Mouse (Mus musculus) midbrain, embryonic 10.5 days (tissue): Measurements from ENCODE around the gene Ipmk. TPM values are rescaled to one million over a fixed set of nuclear protein-coding genes. Genes with fewer than 3 reads are reported as not detected.

Experiments used
- DNase-seq: peaks from one replicate; pipeline ENCODE4 v3.0.0-alpha.2; 2017; ENCODE audit warnings: low spot score
- H3K27ac ChIP-seq: fragments of 300-500 bp; sonication (generic); replicated peaks from 2 replicates; pipeline ENCODE4 v1.5.1; 2016; ENCODE audit warnings: mild to moderate bottlenecking
- H3K27me3 ChIP-seq: fragments of 300-500 bp; sonication (generic); 2 replicates; pipeline ENCODE4 v1.6.1; 2016; ENCODE audit warnings: low read depth, mild to moderate bottlenecking; ENCODE audit not compliant: poor library complexity, severe bottlenecking
- H3K36me3 ChIP-seq: fragments of 300-500 bp; sonication (generic); 2 replicates; pipeline ENCODE4 v1.6.1; 2016; ENCODE audit warnings: mild to moderate bottlenecking, moderate library complexity
- H3K4me1 ChIP-seq: fragments of 300-500 bp; sonication (generic); 2 replicates; pipeline ENCODE4 v1.6.1; 2016
- H3K4me3 ChIP-seq: fragments of 300-500 bp; sonication (generic); 2 replicates; pipeline ENCODE4 v1.5.1; 2016; ENCODE audit warnings: mild to moderate bottlenecking, moderate library complexity
- H3K9me3 ChIP-seq: fragments of 300-500 bp; sonication (generic); replicated peaks from 2 replicates; pipeline ENCODE4 v1.6.1; 2016; ENCODE audit warnings: mild to moderate bottlenecking
- WGBS: fragments of 180-500 bp; shearing (Covaris S2); methylation state at CpG from one replicate; pipeline ENCODE4 v1.1.7; 2016; 5-methylcytosine and 5-hydroxymethylcytosine counted together
- polyA plus RNA-seq: library from polyadenylated mRNA; unstranded; fragments of >200 nt; fragmentation: Nextera tagmentation; extraction: Ambion mirVana; gene quantifications from 2 replicates; pipeline ENCODE4 v1.2.1, GENCODE M21; 2016

Gene Ipmk
- polyA plus RNA-seq, 1 experiment from 2014 or later, result 20.2 TPM

DNA sequence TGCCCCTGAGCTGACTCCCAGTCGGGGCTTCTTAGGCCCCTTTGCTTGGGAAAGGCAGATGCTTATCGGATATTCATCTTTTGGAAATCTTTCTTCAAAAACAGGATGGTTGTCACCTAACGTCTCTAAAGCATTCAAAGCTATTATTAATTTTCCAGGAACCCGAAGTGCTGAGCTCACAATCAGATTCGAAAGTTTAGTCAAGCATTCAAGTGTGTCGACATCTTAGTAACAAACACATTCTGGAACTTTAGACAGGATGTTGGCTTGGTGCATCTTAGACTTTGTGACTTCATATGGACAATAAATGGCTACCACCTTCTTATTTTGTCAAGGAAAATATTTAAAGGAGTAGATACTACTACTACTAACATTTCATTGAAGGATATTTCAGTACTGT, 19.2 kb upstream of the Ipmk start:
- 88% methylated on average over 6 of the region's 6 CpGs for WGBS
- H3K4me1 ChIP-seq, result no peaks in the 10 kb centered on the region
- H3K27ac ChIP-seq, result no peak overlapping the region
- no peak overlapping the region for H3K4me3 ChIP-seq
- DNase-seq, result no peak
- H3K27me3 ChIP-seq, result no peaks in the 10 kb centered on the region
- H3K9me3 ChIP-seq, result no peaks in the 10 kb centered on the region
- H3K36me3 ChIP-seq, result peaks cover 45% of the 10 kb centered on the region

DNA sequence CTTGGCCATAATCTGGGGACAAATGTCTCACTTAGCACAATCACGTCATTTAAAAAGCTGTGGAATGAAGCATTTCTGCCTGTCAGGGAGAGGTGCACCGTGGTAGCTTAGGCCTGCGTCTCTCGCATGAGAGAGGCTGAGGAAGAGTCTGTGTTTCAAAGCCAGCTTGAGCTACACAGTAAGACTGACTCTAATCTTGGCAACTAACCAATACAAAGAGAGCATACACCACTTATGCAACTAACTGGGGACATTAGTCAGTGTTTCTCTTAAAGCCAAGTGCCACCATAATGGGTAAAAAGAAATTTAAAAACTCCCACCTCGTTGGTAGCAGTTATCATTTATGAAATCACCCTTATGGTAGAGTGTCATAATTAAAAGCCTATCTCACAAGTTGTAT, 18.7 kb upstream of the Ipmk start:
- 93% methylated on average over 5 of the region's 5 CpGs for WGBS
- Histone ChIP-seq H3K27me3 (no peaks in the 10 kb centered on the region), H3K27ac (no peak overlapping the region), H3K36me3 (peaks cover 50% of the 10 kb centered on the region), H3K9me3 (no peaks in the 10 kb centered on the region), H3K4me1 (no peaks in the 10 kb centered on the region), H3K4me3 (no peak overlapping the region)
- DNase-seq, result no peak

- Histone ChIP-seq H3K9me3 (no peaks in the 10 kb centered on the region), H3K36me3 (peaks cover 54% of the 10 kb centered on the region), H3K27ac (no peak overlapping the region), H3K27me3 (no peaks in the 10 kb centered on the region), H3K4me1 (no peaks in the 10 kb centered on the region), H3K4me3 (no peak overlapping the region)
- 92% methylated on average over 6 of the region's 6 CpGs for WGBS
- DNase-seq, result no peak
Observed at GRCm38 (mm10) chr10:71329295-71329694, 18.3 kb upstream of the Ipmk start.

DNA sequence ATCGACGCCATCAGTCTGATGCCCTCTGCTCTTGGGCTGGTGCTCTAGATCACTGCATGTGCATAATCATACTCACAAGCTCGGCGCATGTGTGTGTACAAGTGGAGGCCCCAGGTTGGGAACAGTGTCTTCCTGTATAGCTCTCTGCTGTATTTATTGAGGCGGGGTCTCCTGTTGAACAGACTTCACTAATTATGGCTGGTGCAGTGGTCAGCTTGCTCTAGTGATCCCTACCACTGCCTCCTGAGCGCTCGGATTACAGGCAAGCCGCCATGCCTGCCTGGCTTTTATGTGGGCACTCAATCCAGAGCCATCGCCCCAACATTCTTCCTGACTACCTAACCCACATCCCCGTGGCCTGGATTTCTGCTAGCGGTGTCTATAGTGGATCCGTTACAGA, 17.5 kb upstream of the Ipmk start:
- DNase-seq, result no peak
- Histone ChIP-seq H3K27ac (no peak overlapping the region), H3K36me3 (peaks cover 62% of the 10 kb centered on the region), H3K27me3 (no peaks in the 10 kb centered on the region), H3K9me3 (no peaks in the 10 kb centered on the region), H3K4me3 (no peak overlapping the region), H3K4me1 (no peaks in the 10 kb centered on the region)
- WGBS, result 96% methylated on average over 12 of the region's 12 CpGs

GRCm38 (mm10) chr10:71331908-71332307, 15.7 kb upstream of the Ipmk start:
- no peak for DNase-seq
- 96% methylated on average over 7 of the region's 7 CpGs for WGBS
- Histone ChIP-seq H3K27ac (no peak overlapping the region), H3K9me3 (no peaks in the 10 kb centered on the region), H3K4me1 (no peaks in the 10 kb centered on the region), H3K27me3 (no peaks in the 10 kb centered on the region), H3K36me3 (peaks cover 75% of the 10 kb centered on the region), H3K4me3 (no peak overlapping the region)

DNA sequence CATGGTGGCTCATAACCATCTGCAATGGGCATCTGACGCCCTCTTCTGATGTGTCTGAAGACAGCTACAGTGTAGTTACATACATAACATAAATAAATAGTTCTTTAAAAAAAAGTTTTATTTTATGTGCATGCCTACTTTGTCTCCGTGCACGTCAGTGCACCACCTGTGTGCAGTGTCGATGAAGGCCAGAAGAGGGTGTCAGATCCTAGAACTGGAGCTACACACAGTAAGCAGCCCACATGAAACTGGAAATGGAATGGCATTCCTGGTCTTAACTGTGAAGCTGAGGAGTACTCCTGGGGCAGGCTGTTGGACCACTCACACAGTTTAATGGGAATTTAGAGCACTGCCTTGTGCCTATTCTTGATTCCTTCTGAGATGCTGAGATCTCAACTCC, 15.2 kb upstream of the Ipmk start:
- no peaks in the 10 kb centered on the region for H3K4me1 ChIP-seq
- no peak overlapping the region for H3K27ac ChIP-seq
- H3K36me3 ChIP-seq, result peaks cover 75% of the 10 kb centered on the region
- WGBS, result 86% methylated on average over 4 of the region's 4 CpGs
- H3K27me3 ChIP-seq, result no peaks in the 10 kb centered on the region
- no peaks in the 10 kb centered on the region for H3K9me3 ChIP-seq
- H3K4me3 ChIP-seq, result no peak overlapping the region
- no peak for DNase-seq

- H3K4me1 ChIP-seq, result no peaks in the 10 kb centered on the region
- H3K36me3 ChIP-seq, result peaks cover 75% of the 10 kb centered on the region
- no peak overlapping the region for H3K27ac ChIP-seq
- H3K4me3 ChIP-seq, result no peak overlapping the region
- no peaks in the 10 kb centered on the region for H3K9me3 ChIP-seq
- no peaks in the 10 kb centered on the region for H3K27me3 ChIP-seq
- WGBS, result 95% methylated on average over 9 of the region's 9 CpGs
- DNase-seq, result no peak
Observed at GRCm38 (mm10) chr10:71332859-71333258, 14.7 kb upstream of the Ipmk start.

DNA sequence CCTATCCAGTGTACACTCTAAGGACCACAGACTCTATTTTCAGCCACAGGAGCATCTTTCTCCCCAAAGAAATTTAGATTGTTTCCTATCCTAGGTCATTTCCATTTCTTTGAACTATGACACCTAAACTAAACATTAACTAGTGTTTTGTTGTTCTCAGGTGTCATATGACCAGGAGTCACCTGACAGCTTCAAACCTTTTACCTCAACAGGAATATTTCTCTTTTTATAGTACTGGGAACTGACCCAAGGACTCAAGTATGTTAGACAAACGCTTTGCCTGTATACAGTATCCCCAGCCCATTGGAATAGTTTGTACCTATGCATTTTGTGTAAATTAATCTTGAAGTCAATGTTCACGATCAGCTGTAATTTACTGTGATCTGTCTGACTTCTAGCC, 9.8 kb upstream of the Ipmk start:
- DNase-seq, result no peak
- Histone ChIP-seq H3K27me3 (no peaks in the 10 kb centered on the region), H3K4me3 (no peak overlapping the region), H3K36me3 (peaks cover 37% of the 10 kb centered on the region), H3K4me1 (0 out of 2 replicates have a peak, but pooled peaks cover 3% of the 10 kb centered on the region), H3K27ac (no peak overlapping the region), H3K9me3 (no peaks in the 10 kb centered on the region)
- 95% methylated on average over 2 of the region's 2 CpGs for WGBS

- DNase-seq, result no peak
- H3K4me1 ChIP-seq, result peaks cover 6% of the 10 kb centered on the region
- WGBS, result 93% methylated on average over 8 of the region's 8 CpGs
- peaks cover 31% of the 10 kb centered on the region for H3K36me3 ChIP-seq
- H3K4me3 ChIP-seq, result no peak overlapping the region
- H3K27ac ChIP-seq, result no peak overlapping the region
- no peaks in the 10 kb centered on the region for H3K9me3 ChIP-seq
- no peaks in the 10 kb centered on the region for H3K27me3 ChIP-seq
Observed at GRCm38 (mm10) chr10:71338156-71338905, 9.2 kb upstream of the Ipmk start.

GRCm38 (mm10) chr10:71339463-71339862, 8.1 kb upstream of the Ipmk start:
- WGBS, result 90% methylated on average over 4 of the region's 4 CpGs

DNA sequence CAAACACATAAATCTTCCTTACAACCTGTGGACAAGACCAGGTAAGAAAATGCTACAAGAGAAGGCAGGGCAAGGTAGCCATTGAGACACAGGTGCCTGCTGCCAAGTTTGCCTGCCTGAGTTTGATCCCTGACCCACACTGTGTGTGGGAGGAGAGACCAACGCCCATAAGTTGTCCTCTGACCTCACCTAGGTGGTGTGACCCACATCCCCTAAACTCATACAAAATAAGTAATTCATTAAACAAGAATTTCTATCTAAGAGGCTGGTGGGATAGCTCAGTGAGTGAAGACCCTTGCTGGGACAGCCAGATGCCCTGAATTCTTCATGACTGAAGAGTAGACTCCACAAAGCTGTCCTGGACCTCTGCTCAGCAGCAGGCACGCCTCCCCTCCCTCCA, 7.4 kb upstream of the Ipmk start:
- no peak for DNase-seq
- Histone ChIP-seq H3K36me3 (peaks cover 12% of the 10 kb centered on the region), H3K27ac (no peak overlapping the region), H3K4me3 (no peak overlapping the region), H3K27me3 (no peaks in the 10 kb centered on the region), H3K9me3 (no peaks in the 10 kb centered on the region), H3K4me1 (peaks cover 25% of the 10 kb centered on the region)
- WGBS, result 91% methylated on average over 2 of the region's 2 CpGs

More at GRCm38 (mm10) chr10:71339463-71339862, 8.1 kb upstream of the Ipmk start:
- Histone ChIP-seq H3K27ac (no peak overlapping the region), H3K4me1 (peaks cover 17% of the 10 kb centered on the region), H3K36me3 (peaks cover 20% of the 10 kb centered on the region), H3K27me3 (no peaks in the 10 kb centered on the region), H3K4me3 (no peak overlapping the region), H3K9me3 (no peaks in the 10 kb centered on the region)
- DNase-seq, result no peak

DNA sequence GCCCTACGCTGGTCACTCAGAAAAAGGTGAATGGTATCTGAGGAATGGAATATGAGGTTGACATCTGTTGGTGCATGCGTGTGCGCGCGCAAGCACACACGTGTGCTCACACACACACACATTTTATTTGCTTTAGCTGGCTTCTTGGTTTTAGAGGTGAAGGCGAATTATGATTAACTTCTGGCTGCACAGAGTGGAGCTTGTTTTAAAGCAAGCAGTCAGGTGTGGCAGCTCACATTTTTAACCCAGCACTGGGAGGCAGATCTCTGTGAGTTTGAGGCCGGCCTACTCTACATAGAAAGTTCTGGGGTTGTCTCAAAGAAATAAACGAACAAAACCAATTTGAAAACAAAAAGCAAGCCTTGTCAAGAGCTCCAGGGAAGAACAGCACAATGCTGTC, 6.3 kb upstream of the Ipmk start:
- WGBS, result 95% methylated on average over 9 of the region's 9 CpGs
- Histone ChIP-seq H3K36me3 (peaks cover 1% of the 10 kb centered on the region), H3K4me1 (peaks cover 28% of the 10 kb centered on the region), H3K27me3 (no peaks in the 10 kb centered on the region), H3K4me3 (no peak overlapping the region), H3K27ac (no peak overlapping the region), H3K9me3 (no peaks in the 10 kb centered on the region)
- DNase-seq, result no peak

- Histone ChIP-seq H3K36me3 (no peaks in the 10 kb centered on the region), H3K4me3 (no peak overlapping the region), H3K9me3 (no peaks in the 10 kb centered on the region), H3K27ac (no peak overlapping the region), H3K27me3 (no peaks in the 10 kb centered on the region), H3K4me1 (peaks cover 37% of the 10 kb centered on the region)
- WGBS, result 90% methylated on average over 7 of the region's 7 CpGs
- DNase-seq, result no peak
Observed at GRCm38 (mm10) chr10:71342030-71342805, 5.3 kb upstream of the Ipmk start.
